Mouse (Mus musculus) spleen, postnatal 14 days (tissue): ENCODE data around the gene Gm14548.
"Not testable (repeated sequence)": the region's sequence is repeated elsewhere in the genome, so short reads cannot be mapped to it uniquely, and the experiment has no call there.

Experiments
- DNase-seq, 2 experiments: peaks; one replicate each; pipeline ENCODE4 v3.0.0; 2021 to 2022; ENCODE audit warnings: low spot score in 2 of 2

Gene Gm14548

GRCm38 (mm10) chr7:3898036-3898590 is at the start of gene Gm14548:
Gm14548 (minus strand) TSS chr7:3898120.
- DNase-seq: peak in 1 of 2 experiments; percentile 25

GRCm38 (mm10) chr7:3946117-3946516 is 48.2 kb upstream of the Gm14548 start:
- DNase-seq: no peak

GRCm38 (mm10) chr7:3940915-3941314 is 43.0 kb upstream of the Gm14548 start:
- DNase-seq: no peak

- DNase-seq: no peak
Observed at GRCm38 (mm10) chr7:3939866-3940525, 42.1 kb upstream of the Gm14548 start.

GRCm38 (mm10) chr7:3935473-3935872 is 37.6 kb upstream of the Gm14548 start:
- DNase-seq: not testable (repeated sequence)

- DNase-seq: not testable (repeated sequence)
Observed at GRCm38 (mm10) chr7:3915387-3915786, 17.5 kb upstream of the Gm14548 start, which contains the start of gene Lilra6. Lilra6 (minus strand) TSS chr7:3915503.

- no peak for DNase-seq
Observed at GRCm38 (mm10) chr7:3903704-3904103, 5.8 kb upstream of the Gm14548 start.

- not testable (repeated sequence) for DNase-seq
Observed at GRCm38 (mm10) chr7:3875032-3875431, 22.9 kb downstream of the Gm14548 start.

GRCm38 (mm10) chr7:3844951-3845350 is 53.0 kb downstream of the Gm14548 start, which contains the start of gene Pira2:
Pira2 (minus strand) TSS chr7:3845051.
- DNase-seq: not testable (repeated sequence)

GRCm38 (mm10) chr7:3837854-3838253 is 60.1 kb downstream of the Gm14548 start:
- not testable (repeated sequence) for DNase-seq
